Mouse (Mus musculus): ENCODE measurements at regions not wholly inside any gene's neighbourhood (a gene's known extent, or its start where the extent isn't known, plus 50 kb on each side); places are given as distances from the start of the nearest gene placed in this dataset.

GRCm38 (mm10) chr16:76230516-76231302 lies 142.9 kb downstream of the Nrip1 start:
- TF ChIP-seq CTCF (IDR thresholded peaks at IDR 0.05; ENCODE audit: low read depth) (no peak), EP300 (IDR thresholded peaks at IDR 0.05; ENCODE audit: low read depth) (no peak)

Data from heart, postnatal 0 days (tissue).